ENCODE assay signal across 39 mouse cellular contexts in the genomic region with DNA sequence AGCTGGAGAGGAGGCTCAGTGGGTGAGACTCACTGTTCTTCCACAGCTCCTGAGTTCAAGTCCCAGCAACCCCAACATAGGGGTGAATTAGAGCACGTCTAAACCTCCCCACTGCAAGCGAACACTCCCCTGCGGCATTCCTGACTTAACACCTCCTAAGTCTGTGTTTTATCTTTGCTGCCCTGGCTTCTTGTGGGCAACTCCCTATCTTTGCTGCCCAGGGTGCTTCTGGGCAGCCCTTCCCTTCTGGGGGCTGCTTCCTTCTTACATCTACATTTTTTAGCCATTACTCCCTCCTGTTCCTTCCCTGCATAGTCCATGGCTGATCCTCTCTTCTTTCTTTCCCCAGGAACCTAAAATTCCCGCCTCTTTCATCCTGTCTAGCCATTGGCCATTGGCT. TPM values are rescaled to one million over a fixed set of nuclear protein-coding genes. Genes with fewer than 3 reads are reported as not detected.
DNase-seq lines count a peak whose midpoint lies in the region; ATAC-seq and TF ChIP-seq lines count a peak whose summit lies in the region.
"Had no signal": no experiment of that assay in that cellular context is flagged by ENCODE, and none has a peak within 500 bp of the region (broad histone marks: within the 10 kb centered on the region; RNA-seq: fewer than 3 reads in every experiment).

No protein-coding gene starts in this region.

- H3K9ac ChIP-seq in liver, embryonic 14.5 days (replicated peaks): peak overlapping the region; percentile 70
- H3K9ac ChIP-seq in midbrain, embryonic 14.5 days (replicated peaks; ENCODE audit: low read length): no peak overlapping the region
- H3K9ac ChIP-seq: embryonic facial prominence, embryonic 12.5 days; forebrain, embryonic 13.5 days; heart, embryonic 13.5 days; hindbrain, embryonic 15.5 days; kidney, embryonic 15.5 days; limb, embryonic 15.5 days; lung, embryonic 15.5 days; midbrain, embryonic 15.5 days; neural tube, embryonic 15.5 days; stomach, embryonic 15.5 days had no signal

- peak overlapping the region; percentile 92 for H3K27ac ChIP-seq in liver, embryonic 14.5 days
- H3K27ac ChIP-seq in embryonic facial prominence, embryonic 10.5 days (replicated peaks): no peak overlapping the region
- no peak overlapping the region for H3K27ac ChIP-seq in midbrain, embryonic 14.5 days (replicated peaks; ENCODE audit: low read depth, low read length)
- H3K27ac ChIP-seq: embryonic facial prominence, embryonic 12.5 days; forebrain, embryonic 13.5 days; gastrocnemius, adult 2 months; heart, embryonic 13.5 days; hindbrain, embryonic 15.5 days; kidney, embryonic 15.5 days; limb, embryonic 10.5 days; limb, embryonic 15.5 days; lung, embryonic 15.5 days; midbrain, embryonic 15.5 days; neural tube, embryonic 15.5 days; stomach, embryonic 15.5 days had no signal

- peaks cover 48% of the 10 kb centered on the region for H3K36me3 ChIP-seq in megakaryocyte, embryonic 14.5 days (replicated peaks; ENCODE audit: low read length)
- H3K36me3 ChIP-seq in liver, embryonic 14.5 days (replicated peaks; ENCODE audit: control insufficient read depth, insufficient read depth, low read depth): peaks cover 18% of the 10 kb centered on the region
- peaks cover 88% of the 10 kb centered on the region for H3K36me3 ChIP-seq in embryonic facial prominence, embryonic 10.5 days (replicated peaks)
- peaks cover 5% of the 10 kb centered on the region; the same call in 1 of the 2 replicates for H3K36me3 ChIP-seq in midbrain, embryonic 14.5 days (ENCODE audit: control insufficient read depth, insufficient read depth, low read length)
- H3K36me3 ChIP-seq: midbrain, embryonic 15.5 days had no signal

- 19% methylated on average over 4 of the region's 4 CpGs for WGBS in liver, embryonic 14.5 days (ENCODE audit: insufficient replicate concordance)
- 87% methylated on average over 4 of the region's 4 CpGs for WGBS in embryonic facial prominence, embryonic 10.5 days
- 82% methylated on average over 4 of the region's 4 CpGs for WGBS in midbrain, embryonic 14.5 days

- peak overlapping the region; percentile 67 for H3K4me2 ChIP-seq in liver, embryonic 14.5 days (ENCODE audit: low read depth)
- H3K4me2 ChIP-seq in midbrain, embryonic 14.5 days (ENCODE audit: low read length): no peak overlapping the region
- H3K4me2 ChIP-seq: embryonic facial prominence, embryonic 12.5 days; forebrain, embryonic 13.5 days; heart, embryonic 13.5 days; hindbrain, embryonic 15.5 days; kidney, embryonic 15.5 days; limb, embryonic 15.5 days; lung, embryonic 15.5 days; midbrain, embryonic 15.5 days; neural tube, embryonic 15.5 days; stomach, embryonic 15.5 days had no signal

- H3K4me1 ChIP-seq in megakaryocyte, embryonic 14.5 days: peaks cover 56% of the 10 kb centered on the region
- H3K4me1 ChIP-seq in liver, embryonic 14.5 days (replicated peaks; ENCODE audit: control insufficient read depth in 2 of 2, insufficient read depth in 2 of 2, low read length in 1 of 2): peaks cover 30 to 37% of the 10 kb centered on the region in 2 experiments
- H3K4me1 ChIP-seq in embryonic facial prominence, embryonic 10.5 days: peaks cover 45% of the 10 kb centered on the region
- H3K4me1 ChIP-seq in midbrain, embryonic 14.5 days (ENCODE audit: control insufficient read depth, insufficient read depth, low read length): peaks cover 18% of the 10 kb centered on the region

- TF ChIP-seq CTCF in liver, embryonic 14.5 days (IDR thresholded peaks at IDR 0.05; ENCODE audit: low read depth): no peak

- ATAC-seq in megakaryocyte, adult 5-6 weeks (ENCODE audit: poor library complexity, severe bottlenecking): no peak
- peak; percentile 86 for ATAC-seq in erythroid progenitor cell, adult 5-6 weeks (replicated peaks; ENCODE audit: low FRiP score, poor library complexity, severe bottlenecking)
- peak; percentile 73 for ATAC-seq in liver, embryonic 14.5 days (ENCODE audit: insufficient read depth)
- ATAC-seq in megakaryocyte-erythroid progenitor cell, adult 5-6 weeks (replicated peaks; ENCODE audit: low FRiP score, low TSS enrichment, poor library complexity, severe bottlenecking): peak; percentile 83
- ATAC-seq in activated CD4-positive, CD25-positive, alpha-beta regulatory T cell, adult 4 months: no peak
- no peak for ATAC-seq in midbrain, embryonic 14.5 days (ENCODE audit: low FRiP score, low TSS enrichment)
- ATAC-seq: forebrain, embryonic 13.5 days; midbrain, embryonic 15.5 days; Patski had no signal

- DNase-seq in liver, embryonic 14.5 days (ENCODE audit: low read depth in 3 of 3, low spot score in 3 of 3): peak in 1 of 3 experiments; percentile 63
- DNase-seq in embryonic facial prominence, embryonic 10.5 days (ENCODE audit: low spot score): no peak
- no peak for DNase-seq in midbrain, embryonic 14.5 days
- DNase-seq: adrenal gland, postnatal 14 days; cerebellum, adult 8-10 months; cerebellum, postnatal 25 days; gastrocnemius, adult 2 months; heart, postnatal 10 days; kidney, adult 18-20 months; kidney, postnatal 25 days; retina, postnatal 1 day; right cerebral cortex, postnatal 25 days had no signal

- peak overlapping the region; percentile 29 for H3K4me3 ChIP-seq in megakaryocyte, embryonic 14.5 days (replicated peaks)
- peak overlapping the region in 1 of 2 experiments; percentile 18; a peak in 1 of 4 replicates for H3K4me3 ChIP-seq in liver, embryonic 14.5 days (ENCODE audit: insufficient read depth in 1 of 2, low read depth in 2 of 2, low read length in 2 of 2)
- no peak overlapping the region for H3K4me3 ChIP-seq in embryonic facial prominence, embryonic 10.5 days
- no peak overlapping the region for H3K4me3 ChIP-seq in midbrain, embryonic 14.5 days (replicated peaks; ENCODE audit: low read depth, low read length)
- H3K4me3 ChIP-seq: embryonic facial prominence, embryonic 12.5 days; forebrain, embryonic 13.5 days; gastrocnemius, adult 2 months; heart, embryonic 13.5 days; hindbrain, embryonic 15.5 days; kidney, embryonic 15.5 days; limb, embryonic 10.5 days; limb, embryonic 15.5 days; lung, embryonic 15.5 days; midbrain, embryonic 15.5 days; neural tube, embryonic 15.5 days; stomach, embryonic 15.5 days had no signal

- H3K27me3 ChIP-seq in megakaryocyte, embryonic 14.5 days (replicated peaks): peaks cover 27% of the 10 kb centered on the region
- H3K27me3 ChIP-seq in liver, embryonic 14.5 days (ENCODE audit: control insufficient read depth, insufficient read depth, low read length): peaks cover 1% of the 10 kb centered on the region; the same call in 1 of the 2 replicates
- peaks cover 62% of the 10 kb centered on the region for H3K27me3 ChIP-seq in embryonic facial prominence, embryonic 10.5 days (replicated peaks; ENCODE audit: low read depth, poor library complexity, severe bottlenecking)
- H3K27me3 ChIP-seq in midbrain, embryonic 14.5 days (ENCODE audit: control insufficient read depth, insufficient read depth, low read length): peaks cover 21% of the 10 kb centered on the region
- H3K27me3 ChIP-seq: Patski had no signal

- peaks cover 10% of the 10 kb centered on the region; the same call in 1 of the 2 replicates for H3K9me3 ChIP-seq in megakaryocyte, embryonic 14.5 days
- no peaks in the 10 kb centered on the region for H3K9me3 ChIP-seq in liver, embryonic 14.5 days (ENCODE audit: control insufficient read depth, low read length)
- no peaks in the 10 kb centered on the region for H3K9me3 ChIP-seq in embryonic facial prominence, embryonic 10.5 days
- no peaks in the 10 kb centered on the region for H3K9me3 ChIP-seq in midbrain, embryonic 14.5 days (ENCODE audit: control insufficient read depth, low read length)
- H3K9me3 ChIP-seq: embryonic facial prominence, embryonic 12.5 days; forebrain, embryonic 13.5 days; heart, embryonic 13.5 days; hindbrain, embryonic 15.5 days; kidney, embryonic 15.5 days; limb, embryonic 10.5 days; limb, embryonic 15.5 days; lung, embryonic 15.5 days; midbrain, embryonic 15.5 days; neural tube, embryonic 15.5 days; stomach, embryonic 15.5 days had no signal

- TF ChIP-seq EP300 in liver, embryonic 14.5 days (IDR thresholded peaks at IDR 0.05; ENCODE audit: low read depth): peak; percentile 88

RNA-seq across cellular contexts. Expression of gene Tnfrsf25, which starts 5.0 kb away (rescaled TPM):
- 0.56 TPM in 1 of 2 replicates, not detected in the other for polyA plus RNA-seq in megakaryocyte, embryonic 14.5 days (2012; ENCODE audit: insufficient read depth, low replicate concordance)
- 0.13 and 0.25 TPM in 2 replicates for total RNA-seq in megakaryocyte, adult 5-6 weeks (2015)
- 0.18 and 2.8 TPM in 2 replicates for total RNA-seq in megakaryocyte, adult 5-6 weeks (2017)
- total RNA-seq in erythroid progenitor cell, adult 5-6 weeks (2015; ENCODE audit: low replicate concordance): not detected in 2 replicates
- total RNA-seq in erythroid progenitor cell, adult 5-6 weeks (2017; ENCODE audit: low replicate concordance): 2.0 TPM in 1 of 2 replicates, not detected in the other
- 0.68 and 0.93 TPM in 2 replicates for polyA plus RNA-seq in liver, embryonic 14.5 days (2012; rRNA removed)
- polyA plus RNA-seq in liver, embryonic 14.5 days (2014; fragmentation: Nextera tagmentation; extraction: Ambion mirVana): 0.15 and 0.16 TPM in 2 replicates
- not detected in 2 replicates for total RNA-seq in megakaryocyte-erythroid progenitor cell, adult 5-6 weeks (2014; fragmentation: Nextera tagmentation)
- total RNA-seq in megakaryocyte-erythroid progenitor cell, adult 5-6 weeks (2017): not detected in 2 replicates
- polyA plus RNA-seq in embryonic facial prominence, embryonic 10.5 days (2016; fragmentation: Nextera tagmentation; extraction: Ambion mirVana): 1.0 and 1.3 TPM in 2 replicates
- polyA plus RNA-seq in activated CD4-positive, CD25-positive, alpha-beta regulatory T cell, adult 4 months (2017; shearing (Covaris generic)): 100 to 1,000 TPM; 132 to 150 TPM
- 0.54 and 1.2 TPM in 2 replicates for polyA plus RNA-seq in midbrain, embryonic 14.5 days (2014; fragmentation: Nextera tagmentation; extraction: Ambion mirVana)

RNA-seq across cellular contexts. Expression of gene Plekhg5, which starts 38.4 kb away (rescaled TPM):
- polyA plus RNA-seq in megakaryocyte, embryonic 14.5 days (2012; ENCODE audit: insufficient read depth, low replicate concordance): 3.6 and 5.5 TPM in 2 replicates
- total RNA-seq in megakaryocyte, adult 5-6 weeks (2015): 1.7 and 2.6 TPM in 2 replicates
- 3.0 and 3.6 TPM in 2 replicates for total RNA-seq in megakaryocyte, adult 5-6 weeks (2017)
- 1.7 and 2.9 TPM in 2 replicates for total RNA-seq in erythroid progenitor cell, adult 5-6 weeks (2015; ENCODE audit: low replicate concordance)
- 3.5 and 5.3 TPM in 2 replicates for total RNA-seq in erythroid progenitor cell, adult 5-6 weeks (2017; ENCODE audit: low replicate concordance)
- 4.5 and 4.7 TPM in 2 replicates for polyA plus RNA-seq in liver, embryonic 14.5 days (2012; rRNA removed)
- 2.6 and 4.8 TPM in 2 replicates for polyA plus RNA-seq in liver, embryonic 14.5 days (2014; fragmentation: Nextera tagmentation; extraction: Ambion mirVana)
- 8.9 and 15.6 TPM in 2 replicates for total RNA-seq in megakaryocyte-erythroid progenitor cell, adult 5-6 weeks (2014; fragmentation: Nextera tagmentation)
- 6.8 and 7.1 TPM in 2 replicates for total RNA-seq in megakaryocyte-erythroid progenitor cell, adult 5-6 weeks (2017)
- polyA plus RNA-seq in embryonic facial prominence, embryonic 10.5 days (2016; fragmentation: Nextera tagmentation; extraction: Ambion mirVana): 11.7 and 13.2 TPM in 2 replicates
- 1 to 10 TPM; 1.3 to 2.6 TPM for polyA plus RNA-seq in activated CD4-positive, CD25-positive, alpha-beta regulatory T cell, adult 4 months (2017; shearing (Covaris generic))
- 7.0 and 8.0 TPM in 2 replicates for polyA plus RNA-seq in midbrain, embryonic 14.5 days (2014; fragmentation: Nextera tagmentation; extraction: Ambion mirVana)

RNA-seq across cellular contexts. Expression of gene Espn, which starts 41.5 kb away (rescaled TPM):
- polyA plus RNA-seq in megakaryocyte, embryonic 14.5 days (2012; ENCODE audit: insufficient read depth, low replicate concordance): 9.3 and 14.4 TPM in 2 replicates
- total RNA-seq in megakaryocyte, adult 5-6 weeks (2015): 1.2 and 1.4 TPM in 2 replicates
- total RNA-seq in megakaryocyte, adult 5-6 weeks (2017): 0.22 and 0.24 TPM in 2 replicates
- 0.72 TPM in 1 of 2 replicates, not detected in the other for total RNA-seq in erythroid progenitor cell, adult 5-6 weeks (2015; ENCODE audit: low replicate concordance)
- total RNA-seq in erythroid progenitor cell, adult 5-6 weeks (2017; ENCODE audit: low replicate concordance): not detected in 2 replicates
- 1.2 and 1.5 TPM in 2 replicates for polyA plus RNA-seq in liver, embryonic 14.5 days (2012; rRNA removed)
- 1.2 and 1.9 TPM in 2 replicates for polyA plus RNA-seq in liver, embryonic 14.5 days (2014; fragmentation: Nextera tagmentation; extraction: Ambion mirVana)
- total RNA-seq in megakaryocyte-erythroid progenitor cell, adult 5-6 weeks (2014; fragmentation: Nextera tagmentation): 2.9 and 5.7 TPM in 2 replicates
- 2.2 and 3.1 TPM in 2 replicates for total RNA-seq in megakaryocyte-erythroid progenitor cell, adult 5-6 weeks (2017)
- polyA plus RNA-seq in embryonic facial prominence, embryonic 10.5 days (2016; fragmentation: Nextera tagmentation; extraction: Ambion mirVana): 7.5 and 10.3 TPM in 2 replicates
- 1 to 10 TPM; 6.9 to 8.3 TPM for polyA plus RNA-seq in activated CD4-positive, CD25-positive, alpha-beta regulatory T cell, adult 4 months (2017; shearing (Covaris generic))
- polyA plus RNA-seq in midbrain, embryonic 14.5 days (2014; fragmentation: Nextera tagmentation; extraction: Ambion mirVana): not detected in 2 replicates

RNA-seq across cellular contexts. Expression of gene Hes2, which starts 48.0 kb away (rescaled TPM):
- not detected in 2 replicates for polyA plus RNA-seq in megakaryocyte, embryonic 14.5 days (2012; ENCODE audit: insufficient read depth, low replicate concordance)
- total RNA-seq in megakaryocyte, adult 5-6 weeks (2015): not detected in 2 replicates
- total RNA-seq in megakaryocyte, adult 5-6 weeks (2017): not detected in 2 replicates
- not detected in 2 replicates for total RNA-seq in erythroid progenitor cell, adult 5-6 weeks (2015; ENCODE audit: low replicate concordance)
- not detected in 2 replicates for total RNA-seq in erythroid progenitor cell, adult 5-6 weeks (2017; ENCODE audit: low replicate concordance)
- 0.01 and 0.02 TPM in 2 replicates for polyA plus RNA-seq in liver, embryonic 14.5 days (2012; rRNA removed)
- 0.05 TPM in 1 of 2 replicates, not detected in the other for polyA plus RNA-seq in liver, embryonic 14.5 days (2014; fragmentation: Nextera tagmentation; extraction: Ambion mirVana)
- total RNA-seq in megakaryocyte-erythroid progenitor cell, adult 5-6 weeks (2014; fragmentation: Nextera tagmentation): 0.35 TPM in 1 of 2 replicates, not detected in the other
- not detected in 2 replicates for total RNA-seq in megakaryocyte-erythroid progenitor cell, adult 5-6 weeks (2017)
- 0.11 and 1.0 TPM in 2 replicates for polyA plus RNA-seq in embryonic facial prominence, embryonic 10.5 days (2016; fragmentation: Nextera tagmentation; extraction: Ambion mirVana)
- not detected for polyA plus RNA-seq in activated CD4-positive, CD25-positive, alpha-beta regulatory T cell, adult 4 months (2017; shearing (Covaris generic))
- polyA plus RNA-seq in midbrain, embryonic 14.5 days (2014; fragmentation: Nextera tagmentation; extraction: Ambion mirVana): not detected in 2 replicates
- total RNA-seq: adrenal gland, postnatal 14 days; CH12.LX; gastrocnemius, adult 2 months; gastrocnemius, postnatal 4 days; heart, adult 8-10 months; heart, postnatal 10 days; hematopoietic stem cell, adult 5-6 weeks; layer of hippocampus, adult 8-10 months; layer of hippocampus, postnatal 25 days; left cerebral cortex, adult 8-10 months had no signal
- polyA plus RNA-seq: C2C12; embryonic facial prominence, embryonic 12.5 days; forebrain, embryonic 13.5 days; frontal cortex, adult 2 months; heart, embryonic 13.5 days; hindbrain, embryonic 15.5 days; intestine, embryonic 14.5 days; limb, embryonic 10.5 days; midbrain, embryonic 15.5 days; neural tube, embryonic 15.5 days; Patski had no signal

Comparison
In these comparisons a context has a peak if more than half of its experiments do, and no peak if none do; other contexts are left out.
1. ATAC-seq: peak in erythroid progenitor cell, adult 5-6 weeks (single experiment), liver, embryonic 14.5 days (single experiment) and megakaryocyte-erythroid progenitor cell, adult 5-6 weeks (single experiment); none in megakaryocyte, adult 5-6 weeks (single experiment), activated CD4-positive, CD25-positive, alpha-beta regulatory T cell, adult 4 months (single experiment) and midbrain, embryonic 14.5 days (single experiment).
2. RNA of gene Tnfrsf25, which starts 5.0 kb away (polyA plus RNA-seq): 132 to 150 TPM in activated CD4-positive, CD25-positive, alpha-beta regulatory T cell, adult 4 months; 0.54 to 1.2 TPM in midbrain, embryonic 14.5 days, 1.0 to 1.3 TPM in embryonic facial prominence, embryonic 10.5 days, 0.15 to 0.93 TPM in liver, embryonic 14.5 days and 0.56 TPM in megakaryocyte, embryonic 14.5 days; every median in the first group is over 10 times any median in the second.